Mouse (Mus musculus): ENCODE data around the gene Clybl.

Clybl gene

GRCm38 (mm10) chr14:122359136-122359905 lies 177.8 kb downstream of the Clybl start:
- DNase-seq (ENCODE audit: low spot score) = no peak

GRCm38 (mm10) chr14:122361807-122362206 lies 180.3 kb downstream of the Clybl start:
- DNase-seq (ENCODE audit: low spot score) = no peak

- DNase-seq (ENCODE audit: low spot score) = no peak
These were observed 181.7 kb downstream of the Clybl start for GRCm38 (mm10) chr14:122363156-122363555.

GRCm38 (mm10) chr14:122364026-122364425 lies 182.5 kb downstream of the Clybl start:
- DNase-seq (ENCODE audit: low spot score) = no peak

GRCm38 (mm10) chr14:122367252-122367868 lies 185.9 kb downstream of the Clybl start:
- DNase-seq (ENCODE audit: low spot score) = no peak

GRCm38 (mm10) chr14:122367882-122368418 lies 186.4 kb downstream of the Clybl start:
- no peak for DNase-seq (ENCODE audit: low spot score)

- no peak for DNase-seq (ENCODE audit: low spot score)
These were observed 187.0 kb downstream of the Clybl start for GRCm38 (mm10) chr14:122368501-122368900.

GRCm38 (mm10) chr14:122371979-122372378 lies 190.5 kb downstream of the Clybl start:
- DNase-seq (ENCODE audit: low spot score) = no peak

- no peak for DNase-seq (ENCODE audit: low spot score)
These were observed 192.0 kb downstream of the Clybl start for GRCm38 (mm10) chr14:122373458-122373857.

GRCm38 (mm10) chr14:122374285-122374997 lies 192.9 kb downstream of the Clybl start:
- DNase-seq (ENCODE audit: low spot score) = no peak

GRCm38 (mm10) chr14:122375070-122375811 lies 193.7 kb downstream of the Clybl start:
- no peak for DNase-seq (ENCODE audit: low spot score)

GRCm38 (mm10) chr14:122376482-122377143 lies 195.1 kb downstream of the Clybl start:
- no peak for DNase-seq (ENCODE audit: low spot score)

- no peak for DNase-seq (ENCODE audit: low spot score)
These were observed 196.2 kb downstream of the Clybl start for GRCm38 (mm10) chr14:122377681-122378080.

GRCm38 (mm10) chr14:122379076-122379475 lies 197.6 kb downstream of the Clybl start:
- DNase-seq (ENCODE audit: low spot score) = no peak

GRCm38 (mm10) chr14:122379996-122380395 lies 198.5 kb downstream of the Clybl start:
- no peak for DNase-seq (ENCODE audit: low spot score)

GRCm38 (mm10) chr14:122380896-122381845 lies 199.7 kb downstream of the Clybl start:
- no peak for DNase-seq (ENCODE audit: low spot score)

GRCm38 (mm10) chr14:122382281-122382680 lies 200.8 kb downstream of the Clybl start:
- no peak for DNase-seq (ENCODE audit: low spot score)

- no peak for DNase-seq (ENCODE audit: low spot score)
These were observed 202.4 kb downstream of the Clybl start for GRCm38 (mm10) chr14:122383931-122384330.

- DNase-seq (ENCODE audit: low spot score) = no peak
These were observed 203.1 kb downstream of the Clybl start for GRCm38 (mm10) chr14:122384447-122385237.

GRCm38 (mm10) chr14:122385238-122385534 lies 203.7 kb downstream of the Clybl start:
- no peak for DNase-seq (ENCODE audit: low spot score)

All from testis, postnatal 14 days (tissue).